Mouse (Mus musculus) T-cell, adult 2 months (primary cell): ENCODE data around the gene Glod4.

Source experiments
- DNase-seq: peaks from one replicate; pipeline ENCODE4 v3.0.0; 2022; ENCODE audit warnings: low spot score

Glod4 gene

DNA sequence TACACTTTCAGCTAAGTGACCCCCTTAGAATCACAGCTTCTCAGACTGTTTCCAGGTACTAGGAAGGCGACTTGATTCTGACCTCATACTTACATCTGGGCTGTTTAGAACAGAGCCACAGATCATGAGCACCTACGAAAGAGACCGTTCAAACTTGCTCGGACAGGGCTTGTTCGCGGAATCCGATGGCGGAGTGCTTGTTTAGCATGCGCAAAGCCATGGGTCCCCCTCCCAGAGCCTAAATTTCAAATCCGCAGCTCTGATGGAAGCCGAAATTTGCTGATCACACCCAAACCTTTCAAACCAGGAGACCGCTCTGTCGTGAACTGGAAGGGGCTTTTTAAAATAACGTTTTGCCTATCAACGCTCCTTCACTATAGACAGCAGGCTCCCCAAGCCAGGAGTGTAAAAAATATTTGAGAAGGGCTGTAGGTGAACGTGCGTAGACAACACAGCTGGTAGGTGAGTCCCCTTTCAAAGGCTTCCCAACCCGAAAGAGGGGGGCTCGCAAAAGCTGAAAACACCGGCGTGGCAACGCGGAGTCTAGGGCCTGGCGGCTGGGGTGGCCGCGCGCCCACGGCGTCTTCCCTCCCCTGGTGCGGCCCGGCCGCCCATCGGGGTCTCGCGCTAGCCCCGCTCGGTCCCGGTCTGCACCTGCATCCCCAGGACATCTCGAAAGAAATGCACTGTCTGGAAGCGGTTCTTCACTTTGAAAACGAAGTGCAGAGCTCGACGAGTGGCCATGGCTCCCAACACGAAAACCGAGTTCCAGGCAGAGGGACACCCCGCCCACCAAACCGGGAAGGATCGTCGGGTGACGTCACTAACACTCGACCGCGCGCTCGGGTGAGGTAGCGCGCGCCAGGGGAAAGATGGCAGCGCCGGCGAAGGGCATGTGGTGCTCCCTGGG is at the start of gene Glod4, which contains the start of gene Mrm3:
Glod4 (minus strand) TSS at position 825 of the 910 bp plus-strand sequence.
Mrm3 (plus strand) TSS at position 815 of the 910 bp plus-strand sequence.
- DNase-seq: peak; percentile 87

DNA sequence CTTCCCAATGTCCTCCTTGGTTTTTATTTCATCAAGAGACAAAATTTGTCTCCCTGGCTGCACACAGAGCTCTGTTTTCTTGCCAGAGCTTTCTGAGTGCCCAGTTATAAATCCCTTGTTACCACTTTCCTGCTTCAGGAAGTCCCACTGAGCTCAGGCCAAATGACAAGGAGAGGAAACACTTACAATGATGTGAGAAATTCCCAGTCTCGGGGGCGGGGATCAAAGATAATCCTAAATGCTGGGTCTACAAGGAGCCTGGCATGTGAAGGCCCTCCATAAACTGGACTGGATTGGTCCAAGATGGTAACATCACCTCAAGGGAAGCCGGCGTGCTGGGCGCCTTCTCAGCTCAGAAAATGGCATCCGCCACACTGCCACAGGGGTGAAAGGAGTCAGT is 49.3 kb upstream of the Glod4 start:
- DNase-seq: no peak

DNA sequence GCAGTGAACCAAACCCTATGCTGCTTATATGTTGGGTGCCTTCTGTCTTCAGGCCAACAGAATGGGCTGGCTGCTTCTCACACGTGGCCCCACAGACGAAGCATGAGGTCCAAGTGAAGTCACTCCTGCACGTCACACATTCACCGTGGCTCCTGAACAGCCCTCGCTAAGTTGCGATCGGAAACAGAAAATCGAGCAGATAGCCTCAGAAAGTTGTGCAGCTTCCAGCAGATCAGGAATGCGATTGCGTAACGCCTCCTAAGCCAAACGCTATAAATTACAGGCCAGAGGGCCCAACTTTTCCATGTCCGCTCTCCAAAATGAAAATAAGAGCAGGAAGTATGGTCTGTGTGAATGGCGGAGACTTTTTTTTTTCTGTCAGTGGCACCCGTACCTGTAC is 48.9 kb upstream of the Glod4 start:
- DNase-seq: no peak

DNA sequence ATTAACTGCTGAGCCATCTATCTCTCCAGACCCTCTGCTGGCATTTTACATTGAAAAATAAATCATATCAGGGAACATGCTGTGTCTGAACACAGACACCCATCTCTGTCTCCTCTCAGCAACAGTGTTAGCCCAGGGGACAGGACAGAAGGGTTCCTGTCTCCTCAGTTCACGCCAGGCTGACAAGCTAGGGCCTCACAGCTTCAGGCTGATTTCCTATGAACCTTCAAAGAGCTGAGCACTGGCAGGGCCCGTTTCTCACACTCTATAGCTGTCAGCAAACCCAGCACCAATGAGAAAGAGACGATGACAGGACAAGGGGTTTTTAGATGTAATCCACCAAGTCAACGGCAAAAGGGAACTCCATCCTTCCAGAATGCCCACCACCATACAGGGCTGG is 48.4 kb upstream of the Glod4 start:
- DNase-seq: no peak

DNA sequence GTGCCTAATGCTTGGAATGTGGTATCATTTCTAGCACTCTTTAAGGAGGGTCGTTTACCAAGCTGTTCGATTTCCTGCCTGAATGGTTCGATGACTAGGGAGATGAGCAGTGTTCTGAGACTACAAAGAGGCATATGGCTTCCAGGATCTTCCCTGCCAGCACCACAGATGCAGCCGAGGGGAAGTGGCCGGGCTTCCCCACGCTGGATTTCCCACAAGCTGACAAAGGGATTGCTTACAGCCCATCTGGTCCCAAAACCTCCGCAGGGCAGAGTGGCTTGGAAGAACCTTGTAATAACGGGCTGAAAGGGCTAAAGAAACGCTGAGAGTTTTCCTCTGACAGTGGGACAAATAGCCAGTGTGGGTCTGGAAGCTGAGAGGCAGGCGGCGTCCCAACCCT is 46.8 kb upstream of the Glod4 start:
- DNase-seq: no peak

DNA sequence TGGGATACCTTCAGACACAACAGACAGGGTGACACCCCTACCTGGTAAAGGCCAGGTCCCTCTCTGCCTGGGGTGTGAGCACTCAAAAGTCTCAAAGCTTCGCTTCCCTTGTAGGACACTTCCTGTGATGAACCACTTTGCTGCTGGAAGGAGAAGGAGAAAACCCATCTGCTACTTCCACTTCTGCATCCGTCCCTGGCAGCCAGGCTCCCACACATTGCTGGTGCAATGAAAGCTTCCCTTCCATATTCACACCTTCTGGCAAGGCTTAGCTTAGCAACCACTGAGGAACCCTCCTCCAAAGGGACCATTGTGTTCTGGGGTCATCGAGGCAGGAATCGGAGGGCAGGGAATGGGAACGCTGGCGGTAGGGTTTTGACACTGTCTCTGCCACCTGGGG is 45.1 kb upstream of the Glod4 start:
- DNase-seq: no peak

DNA sequence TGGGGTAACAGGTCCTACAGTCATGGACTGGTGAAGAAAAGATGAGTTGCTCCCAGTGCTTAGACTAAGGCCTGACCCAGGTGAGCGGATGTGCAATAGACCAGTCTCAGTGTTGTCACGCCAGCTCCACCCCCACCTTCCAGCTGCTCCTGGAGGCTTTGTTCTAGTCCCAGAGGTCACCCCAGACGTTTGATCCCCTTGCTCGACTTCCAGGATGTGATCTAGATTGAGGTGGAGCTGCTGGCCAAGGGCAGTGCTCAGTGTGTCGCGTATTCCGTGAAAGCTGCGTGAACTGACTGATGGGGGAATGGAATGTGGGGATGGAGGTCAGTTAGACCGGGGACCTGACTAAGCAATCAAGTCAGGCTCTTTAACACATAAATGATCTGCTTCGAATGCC is 43.8 kb upstream of the Glod4 start:
- DNase-seq: no peak

DNA sequence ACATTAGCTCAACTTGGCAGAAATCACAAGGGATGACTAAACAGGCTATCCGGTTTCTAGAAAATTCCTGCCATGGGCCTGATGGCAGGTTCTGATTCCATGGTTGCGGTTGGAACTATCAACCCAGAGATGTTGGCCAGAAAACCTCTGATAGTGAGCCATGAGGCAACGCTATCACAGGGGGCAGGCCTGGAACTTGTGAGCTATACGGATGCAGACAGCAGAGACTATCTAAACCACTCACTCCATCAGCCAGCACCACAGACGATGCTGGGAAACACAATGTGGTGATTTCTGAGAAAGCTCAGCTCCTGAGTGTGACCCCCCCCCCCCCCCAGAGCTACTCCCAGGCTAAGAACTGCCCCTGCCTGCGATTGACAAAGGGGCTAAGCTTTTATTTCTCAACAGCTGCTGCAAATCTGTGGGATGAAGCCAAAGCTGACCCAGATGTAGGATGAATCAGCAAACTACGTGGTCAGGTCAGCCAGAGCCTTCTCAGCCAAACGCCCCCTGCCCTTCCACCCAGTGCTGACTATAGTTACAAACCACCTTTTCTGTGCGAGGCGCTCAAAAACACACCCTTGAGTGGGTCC is 43.1 kb upstream of the Glod4 start:
- DNase-seq: no peak

DNA sequence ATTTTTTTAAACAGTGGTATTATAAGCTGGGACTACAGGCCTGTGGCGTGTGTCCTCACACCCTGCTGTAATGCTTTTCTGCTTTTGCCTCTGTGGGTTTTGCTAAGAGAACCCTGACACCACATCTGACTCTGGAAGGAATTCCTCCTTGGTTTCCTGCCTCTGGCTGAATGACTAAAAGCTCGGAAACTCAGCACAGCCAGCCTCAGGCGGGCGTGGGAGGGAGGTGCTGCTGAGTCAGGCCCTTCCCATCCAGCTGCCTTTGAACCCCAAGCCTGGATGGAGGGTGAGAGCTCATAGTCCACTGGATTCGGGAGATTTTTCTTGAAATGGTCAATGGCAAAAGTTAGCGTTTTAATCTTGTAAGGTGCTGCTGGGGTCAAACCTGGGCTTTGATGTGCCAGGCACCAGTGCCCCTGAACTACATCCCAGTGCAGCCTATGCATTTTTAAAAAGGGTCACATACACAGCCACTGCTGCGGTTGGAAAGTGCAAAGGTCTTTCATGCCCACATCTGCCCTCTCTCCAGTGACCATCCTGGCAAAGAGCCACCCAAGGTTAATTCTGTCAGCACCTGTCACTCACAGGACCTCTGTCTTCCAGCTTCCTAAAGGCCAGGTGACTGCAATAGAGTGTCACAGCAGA is 42.0 kb upstream of the Glod4 start:
- no peak for DNase-seq

DNA sequence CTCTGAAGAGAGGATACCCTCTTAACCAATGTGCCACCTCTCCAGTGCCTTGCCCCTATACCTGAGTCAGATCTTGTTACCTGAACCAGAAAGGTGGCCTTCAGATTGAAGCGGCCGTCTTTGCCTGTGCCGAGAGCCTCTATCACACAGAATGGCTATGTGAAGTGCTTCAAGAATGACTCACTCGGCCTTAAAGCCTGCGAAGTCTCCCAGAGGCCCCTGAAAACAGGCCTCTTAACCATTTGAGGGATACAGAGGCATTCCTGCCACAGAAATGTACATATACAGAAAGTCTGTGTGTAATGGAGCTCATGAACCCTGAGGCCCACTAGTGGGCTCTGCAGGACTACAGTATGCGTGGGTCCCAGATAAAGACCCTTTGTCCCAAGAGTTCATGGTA is 40.3 kb upstream of the Glod4 start:
- no peak for DNase-seq

DNA sequence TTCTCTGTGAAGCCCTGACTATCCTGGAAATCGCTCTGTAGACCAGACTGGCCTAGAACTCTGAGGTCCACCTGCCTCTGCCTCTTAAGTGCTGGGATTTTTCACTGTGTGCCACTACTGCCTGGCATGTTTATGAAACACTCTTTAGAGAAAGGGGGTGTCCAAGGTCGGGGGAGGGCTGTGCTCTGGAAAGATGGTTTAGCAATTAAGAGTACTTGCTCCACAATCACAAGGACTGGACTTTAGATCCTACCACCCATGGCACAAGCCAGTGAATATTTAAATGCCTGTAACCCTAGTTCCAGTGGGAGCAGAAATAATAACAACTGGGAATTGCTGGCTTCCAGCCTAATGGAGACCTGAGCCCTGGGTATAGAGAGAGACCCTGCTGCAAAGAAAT is 36.4 kb upstream of the Glod4 start:
- DNase-seq: no peak

DNA sequence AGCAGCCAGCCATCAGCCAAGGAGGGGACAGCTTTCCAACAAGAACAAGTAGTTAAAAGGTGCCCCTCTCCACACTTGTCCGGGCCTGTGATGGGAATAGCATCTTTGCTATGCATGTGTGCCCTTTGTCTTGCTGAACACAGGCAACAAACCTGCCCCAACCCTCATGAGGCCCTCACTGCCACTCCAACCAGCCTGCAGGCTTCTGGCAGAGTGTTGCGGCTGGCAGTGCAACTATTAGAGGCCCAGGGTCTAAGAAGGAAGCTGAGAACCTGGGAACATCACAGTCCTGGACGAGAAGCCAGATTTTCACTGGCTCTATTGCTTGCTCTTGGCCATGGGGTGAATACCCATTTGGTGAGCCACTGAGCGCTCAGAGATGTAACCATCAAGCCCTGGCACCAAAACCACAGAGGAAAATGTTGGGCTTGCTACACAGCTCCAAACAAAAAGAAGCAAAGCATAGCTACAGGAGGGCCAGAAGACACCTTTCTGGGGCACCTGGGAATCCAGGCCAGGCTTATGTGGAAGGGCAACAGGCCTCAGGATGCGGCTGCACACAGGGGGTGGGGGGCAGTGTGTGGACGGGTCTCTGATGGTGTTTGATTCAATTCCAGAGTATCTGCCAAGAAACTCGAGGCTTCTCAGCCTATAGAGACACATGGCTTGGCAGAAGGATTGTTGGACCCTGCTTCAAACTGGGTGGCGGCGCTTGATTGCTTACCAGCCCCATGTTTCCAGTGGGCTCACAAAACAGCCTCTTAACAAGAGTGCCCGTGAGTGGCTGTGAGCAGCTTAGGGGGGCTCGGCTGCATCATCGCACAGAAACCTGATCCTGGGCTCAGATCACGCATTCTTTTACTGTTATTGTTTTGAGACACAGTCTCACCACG is 35.7 kb upstream of the Glod4 start:
- no peak for DNase-seq

DNA sequence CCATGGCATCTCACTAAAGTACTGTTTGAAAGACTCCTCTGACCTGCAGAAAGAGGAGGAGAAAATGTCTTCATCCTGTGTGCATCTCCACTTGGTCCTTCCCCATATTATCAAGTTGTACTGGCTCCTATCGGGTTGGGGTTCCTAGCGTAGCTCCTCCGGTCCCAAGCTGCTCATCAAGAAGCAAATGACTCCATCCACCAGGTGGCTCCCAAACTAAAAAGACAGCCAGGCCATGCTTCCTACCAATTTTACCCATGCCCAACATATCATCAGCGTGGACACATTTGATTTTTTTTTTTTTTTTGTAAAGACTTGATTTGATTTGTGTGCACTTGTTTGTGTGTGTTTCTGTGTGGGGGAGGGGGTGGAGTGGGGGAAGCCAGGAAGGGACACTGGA is 28.9 kb upstream of the Glod4 start:
- no peak for DNase-seq

DNA sequence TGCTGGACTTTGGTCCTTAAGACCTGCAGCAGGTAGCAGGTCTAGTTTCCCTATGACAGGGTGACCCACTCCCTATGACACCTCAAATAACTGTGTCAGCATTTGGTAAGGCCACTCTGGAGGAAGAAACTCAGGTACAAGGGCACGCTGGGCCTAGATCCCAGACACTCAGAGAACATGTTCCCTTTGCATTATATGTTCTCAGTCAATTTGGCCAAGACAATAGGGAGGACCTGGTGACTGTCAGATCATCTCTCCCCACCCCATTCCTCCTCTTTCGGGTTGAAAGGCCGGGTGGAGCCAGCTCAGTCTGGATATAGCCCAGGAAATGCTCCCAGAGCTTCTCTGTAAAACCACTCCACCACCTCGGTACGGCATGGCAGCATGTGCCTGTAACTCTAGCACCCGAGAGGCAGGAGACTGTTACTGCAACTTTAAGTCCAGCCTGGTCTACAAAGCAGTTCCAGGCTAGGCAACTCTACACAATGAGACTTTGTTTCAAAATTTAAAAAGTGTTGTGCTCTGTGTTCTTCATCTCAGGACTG is 25.1 kb upstream of the Glod4 start:
- DNase-seq: no peak

DNA sequence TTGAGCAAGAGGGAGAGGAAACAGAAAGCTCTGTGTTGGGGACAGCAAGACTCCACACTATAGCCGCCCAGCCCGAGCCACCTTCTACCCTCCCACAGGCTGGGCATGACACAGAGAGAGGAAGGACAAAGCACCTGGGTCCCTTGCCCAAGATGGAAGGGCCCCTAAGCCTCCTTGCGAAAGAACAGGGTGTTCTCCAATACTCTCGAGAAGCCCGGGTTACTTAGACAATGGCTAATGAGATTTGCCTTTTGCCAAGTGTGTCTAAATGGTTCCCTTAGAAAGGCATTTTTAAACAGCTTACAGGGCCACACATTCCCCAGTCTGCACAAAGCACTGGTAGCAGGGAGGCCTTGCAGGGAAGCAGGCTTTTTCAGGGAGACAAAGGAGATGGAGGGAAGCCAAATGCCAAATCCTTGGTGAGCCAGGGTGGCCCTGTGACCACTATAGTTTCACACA is 24.5 kb upstream of the Glod4 start:
- DNase-seq: no peak

DNA sequence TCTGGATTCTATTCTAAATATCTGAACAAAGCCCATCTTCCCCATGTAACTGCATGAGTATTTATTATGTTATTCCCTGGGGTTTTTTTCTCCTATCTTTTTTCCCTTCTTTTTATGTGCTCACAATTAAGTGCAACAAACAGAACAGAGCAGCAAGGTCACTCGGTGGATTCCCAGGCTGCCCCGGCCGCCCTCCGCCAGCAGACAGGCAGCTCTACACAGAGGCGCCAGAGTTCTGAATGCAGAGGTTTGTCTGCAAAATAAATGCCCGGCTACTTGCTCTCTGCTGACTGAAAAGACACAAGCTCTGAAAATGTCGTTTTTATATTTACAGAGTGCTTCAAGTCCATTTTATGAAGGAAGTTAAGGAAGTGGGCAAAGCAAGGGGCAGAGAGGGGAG is 24.0 kb upstream of the Glod4 start:
- no peak for DNase-seq

DNA sequence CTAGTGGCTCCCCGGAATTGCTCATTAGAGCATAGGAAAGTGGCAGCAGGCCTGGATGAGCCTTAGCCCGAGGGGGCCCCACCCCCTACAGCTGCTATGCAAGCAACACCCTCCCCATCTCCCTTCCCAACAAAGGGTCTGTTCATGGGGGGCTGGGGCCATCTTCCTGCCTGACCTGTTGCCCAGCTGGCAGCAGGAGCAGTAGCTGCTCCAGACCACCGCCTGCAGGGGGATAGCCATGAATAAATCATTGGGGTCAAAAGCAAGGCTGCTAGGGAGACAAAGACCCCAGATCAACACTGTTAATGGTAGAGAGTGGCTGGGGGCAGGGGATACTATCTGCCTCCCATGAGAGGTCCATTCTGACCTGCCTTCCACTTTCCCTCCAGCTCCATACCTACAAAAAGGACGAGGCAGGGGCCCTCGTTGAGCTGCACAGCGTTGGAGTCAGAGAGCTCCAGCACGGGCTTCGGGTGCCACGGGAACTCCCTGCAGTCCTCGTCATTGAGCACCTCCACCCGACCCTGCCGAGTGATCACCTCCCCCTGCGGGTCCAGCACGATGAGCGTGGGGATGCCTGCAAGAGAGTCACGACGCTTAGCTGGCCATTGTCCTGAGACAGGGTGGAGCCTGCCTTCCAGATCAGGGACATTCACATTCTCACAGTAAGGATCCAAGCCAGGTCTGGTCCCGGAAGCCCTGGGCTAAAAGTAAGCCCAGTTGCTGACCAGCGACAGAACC is 19.3 kb upstream of the Glod4 start:
- DNase-seq: no peak

DNA sequence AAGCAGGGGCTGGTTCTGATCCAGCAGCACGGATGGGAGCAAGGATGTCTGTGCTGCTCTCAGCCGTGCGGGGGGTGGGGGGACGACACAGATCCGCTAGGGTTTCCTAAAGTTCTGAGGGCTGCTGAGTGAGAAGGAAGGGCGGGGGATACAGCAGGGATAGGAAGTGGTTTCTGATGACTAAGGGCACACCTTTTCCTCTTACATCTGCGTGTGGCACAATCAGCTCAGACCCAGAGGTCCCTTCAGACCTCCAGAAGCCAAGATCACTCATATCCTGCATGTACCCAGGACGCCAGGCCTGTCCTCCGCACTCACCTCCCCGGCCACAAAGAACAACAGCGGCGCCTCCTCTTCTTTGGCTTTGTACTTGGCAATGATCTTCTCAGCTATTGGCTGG is 17.7 kb upstream of the Glod4 start:
- DNase-seq: peak; percentile 31

DNA sequence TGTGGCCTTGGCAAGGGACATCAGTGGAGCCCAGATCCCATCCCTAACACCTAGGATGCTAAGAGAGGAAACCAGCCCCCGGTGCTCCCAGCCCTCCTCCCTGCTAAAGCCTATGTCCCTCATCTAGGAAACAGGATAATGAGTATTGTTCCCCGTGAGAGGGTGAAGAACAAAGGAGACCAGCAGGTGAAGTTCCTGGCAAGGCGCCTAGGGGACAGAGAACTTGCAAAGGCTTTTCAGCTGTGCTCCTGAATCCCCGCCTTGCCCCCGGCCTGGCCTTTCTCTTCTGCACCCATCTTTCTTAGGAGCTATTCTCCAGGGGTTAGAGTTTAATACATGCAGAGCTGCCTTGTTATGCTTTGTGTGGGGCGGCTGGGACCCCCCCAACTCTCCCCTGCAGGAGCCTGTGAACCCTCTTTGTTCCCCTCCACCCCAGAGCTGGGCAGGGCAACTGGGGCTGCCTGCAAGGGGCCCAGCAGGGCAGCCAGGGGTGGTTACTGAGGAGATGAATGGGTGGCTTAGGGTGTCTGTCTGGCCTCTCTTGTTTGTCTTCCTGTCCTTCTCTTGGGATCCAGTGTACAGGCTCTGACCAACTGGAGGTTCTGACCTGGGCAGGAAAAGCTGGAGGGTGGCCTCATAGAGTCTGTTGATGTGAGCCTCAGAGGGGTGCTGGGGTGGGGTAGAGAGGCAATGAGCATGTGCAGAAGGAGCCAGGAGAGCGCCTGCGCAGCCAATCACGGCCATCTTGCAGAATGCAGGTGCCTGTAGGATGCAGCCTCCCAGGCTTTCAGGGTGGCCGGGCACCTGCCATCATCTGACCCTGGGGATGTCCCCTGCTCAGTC is 16.9 kb upstream of the Glod4 start:
- DNase-seq: no peak

DNA sequence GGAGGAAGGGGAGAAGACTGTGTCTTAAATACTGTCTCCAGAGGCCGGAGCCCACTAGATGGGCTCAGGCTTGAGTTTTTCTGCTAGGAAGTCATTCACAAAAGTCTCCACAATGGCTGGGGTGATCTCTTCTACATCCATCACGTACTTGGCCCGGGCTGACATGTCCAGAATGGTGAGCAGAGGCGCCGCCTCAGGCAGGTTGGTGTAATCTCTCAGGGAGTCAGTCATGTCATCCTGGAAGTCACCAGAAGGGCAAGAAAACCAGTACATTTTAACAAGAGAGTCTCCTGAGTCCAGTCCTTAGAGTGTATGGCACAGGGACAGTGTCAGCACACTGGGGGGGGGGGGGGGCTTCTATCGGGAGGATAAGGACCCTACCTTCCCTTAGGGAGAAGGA is 15.0 kb upstream of the Glod4 start:
- no peak for DNase-seq
